Mouse (Mus musculus) lung, embryonic 16.5 days (tissue): ENCODE measurements around the gene Exosc9. TPM values are rescaled to one million over a fixed set of nuclear protein-coding genes. Genes with fewer than 3 reads are reported as not detected.

Source experiments
- ATAC-seq: fragments of 200-750 bp; cut with Nextera tagmentation; 2 replicates; pipeline ENCODE4 v1.8.0; 2017; ENCODE audit warnings: low read depth, mild to moderate bottlenecking, moderate library complexity
- H3K27ac ChIP-seq: fragments of 300-500 bp; sonication (generic); 2 replicates; pipeline ENCODE4 v1.5.1; 2014; ENCODE audit warnings: mild to moderate bottlenecking, control low read depth, low read length
- H3K27me3 ChIP-seq: fragments of 300-500 bp; sonication (generic); 2 replicates; pipeline ENCODE4 v1.6.1; 2014; ENCODE audit warnings: low read depth, low read length, mixed read lengths; ENCODE audit not compliant: control insufficient read depth, insufficient read depth
- H3K36me3 ChIP-seq: fragments of 300-500 bp; sonication (generic); 2 replicates; pipeline ENCODE4 v1.6.1; 2014; ENCODE audit warnings: low read length; ENCODE audit not compliant: control insufficient read depth, insufficient read depth
- H3K4me1 ChIP-seq: fragments of 300-500 bp; sonication (generic); replicated peaks from 2 replicates; pipeline ENCODE4 v1.6.1; 2014; ENCODE audit warnings: low read length, mixed read lengths; ENCODE audit not compliant: control insufficient read depth, insufficient read depth
- H3K4me2 ChIP-seq: fragments of 300-500 bp; sonication (generic); 2 replicates; pipeline ENCODE4 v1.6.1; 2014; ENCODE audit warnings: low read depth, low read length, control low read depth
- H3K4me3 ChIP-seq: fragments of 300-500 bp; sonication (generic); 2 replicates; pipeline ENCODE4 v1.5.1; 2014; ENCODE audit warnings: mild to moderate bottlenecking, low read length, control low read depth
- H3K9ac ChIP-seq: fragments of 300-500 bp; sonication (generic); 2 replicates; pipeline ENCODE4 v1.6.1; 2014; ENCODE audit warnings: low read length, control low read depth
- H3K9me3 ChIP-seq: fragments of 300-500 bp; sonication (generic); 2 replicates; pipeline ENCODE4 v1.6.1; 2016; ENCODE audit warnings: low read length; ENCODE audit not compliant: control insufficient read depth
- WGBS: fragments of 180-500 bp; shearing (Covaris S2); extraction: QIAGEN DNeasy Blood & Tissue Kit; methylation state at CpG from one replicate; pipeline ENCODE4 v1.1.7; 2014; 5-methylcytosine and 5-hydroxymethylcytosine counted together
- polyA plus RNA-seq: library from polyadenylated mRNA; unstranded; fragments of >200 nt; fragmentation: Nextera tagmentation; extraction: Ambion mirVana; gene quantifications from 2 replicates; pipeline ENCODE4 v1.2.1, GENCODE M21; 2015

Gene Exosc9
- polyA plus RNA-seq, 1 experiment from 2014 or later = 53.4 TPM

DNA sequence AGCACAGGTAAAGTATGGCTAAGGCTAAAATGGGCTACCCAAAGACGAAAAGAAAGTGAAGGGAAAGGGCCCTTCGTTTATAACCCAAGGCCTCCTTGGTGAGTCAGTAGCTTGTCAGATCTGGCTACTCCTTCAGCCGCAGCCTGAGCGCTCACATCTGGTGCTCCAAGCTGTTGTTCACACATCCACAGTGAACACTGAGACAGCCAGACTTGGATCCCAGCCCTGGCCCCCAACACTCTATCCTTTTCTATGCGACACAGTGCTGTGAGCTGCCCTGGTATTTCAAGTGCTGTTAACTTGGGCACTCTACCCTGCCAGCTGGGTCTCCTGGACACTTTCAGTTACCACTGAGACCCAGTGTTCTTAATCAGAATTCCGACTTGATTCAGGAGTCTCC lies 22.1 kb upstream of the Exosc9 start:
- no peak overlapping the region for H3K9ac ChIP-seq
- H3K9me3 ChIP-seq = no peaks in the 10 kb centered on the region
- H3K4me3 ChIP-seq = no peak overlapping the region
- peak; percentile 91 for ATAC-seq
- H3K4me2 ChIP-seq = no peak overlapping the region
- no peaks in the 10 kb centered on the region for H3K27me3 ChIP-seq
- WGBS = 44% methylated on average over 6 of the region's 6 CpGs
- H3K27ac ChIP-seq = no peak overlapping the region
- H3K36me3 ChIP-seq = no peaks in the 10 kb centered on the region
- H3K4me1 ChIP-seq = peaks cover 27% of the 10 kb centered on the region

DNA sequence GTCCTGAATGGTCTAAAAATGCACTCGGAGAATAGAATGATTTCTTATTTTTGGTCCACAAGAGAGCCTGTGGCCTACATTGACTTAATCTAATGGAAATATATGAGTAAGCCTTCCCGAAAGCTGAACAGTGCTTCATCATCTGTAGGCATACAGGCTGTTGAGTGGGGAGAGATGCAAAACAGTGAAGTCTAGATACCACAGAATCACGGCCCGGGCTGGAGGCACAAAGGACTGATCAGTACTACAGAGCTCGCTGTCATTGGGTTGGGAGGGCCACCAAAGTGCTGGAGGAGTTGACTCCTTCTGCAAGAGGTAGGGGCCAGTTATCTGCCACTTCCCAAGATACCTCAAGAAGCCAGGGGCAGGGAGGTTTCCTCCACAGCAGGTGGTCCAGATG lies 21.6 kb upstream of the Exosc9 start:
- whole genome bisulfite sequencing = 68% methylated on average over 5 of the region's 5 CpGs

DNA sequence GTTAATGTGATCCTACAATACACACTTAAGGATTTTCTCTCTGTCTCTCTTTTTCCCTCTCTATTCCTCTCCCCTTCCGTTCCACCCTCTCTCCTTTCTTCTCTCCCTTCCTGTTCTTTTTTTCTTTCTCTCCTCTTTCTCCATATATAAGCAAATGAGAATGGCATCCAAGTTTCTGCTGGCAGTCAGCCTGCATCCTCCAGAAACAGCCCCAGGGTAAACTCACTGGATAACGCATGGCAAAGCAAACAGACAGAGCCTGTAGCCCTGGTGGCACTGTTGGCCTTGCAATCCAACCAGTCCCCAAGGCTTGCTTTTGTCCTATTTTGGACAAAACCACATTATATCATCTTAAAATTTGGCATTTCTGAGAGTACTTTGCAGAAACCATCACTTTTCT lies 21.2 kb upstream of the Exosc9 start:
- no peak for ATAC-seq
- Histone ChIP-seq H3K36me3 (no peaks in the 10 kb centered on the region), H3K27me3 (no peaks in the 10 kb centered on the region), H3K4me3 (no peak overlapping the region), H3K4me1 (peaks cover 27% of the 10 kb centered on the region), H3K9ac (no peak overlapping the region), H3K27ac (no peak overlapping the region), H3K4me2 (peak overlapping the region; percentile 78), H3K9me3 (no peaks in the 10 kb centered on the region)
- WGBS = 15% methylated on average over 2 of the region's 2 CpGs

More for the DNA sequence above, 21.6 kb upstream of the Exosc9 start:
- Histone ChIP-seq H3K9me3 (no peaks in the 10 kb centered on the region), H3K36me3 (no peaks in the 10 kb centered on the region), H3K4me3 (no peak overlapping the region), H3K27me3 (no peaks in the 10 kb centered on the region), H3K4me2 (no peak overlapping the region), H3K4me1 (peaks cover 27% of the 10 kb centered on the region), H3K27ac (0 out of 2 replicates have a peak overlapping the region, but pooled peaks have one; percentile 1), H3K9ac (no peak overlapping the region)
- ATAC-seq = no peak

DNA sequence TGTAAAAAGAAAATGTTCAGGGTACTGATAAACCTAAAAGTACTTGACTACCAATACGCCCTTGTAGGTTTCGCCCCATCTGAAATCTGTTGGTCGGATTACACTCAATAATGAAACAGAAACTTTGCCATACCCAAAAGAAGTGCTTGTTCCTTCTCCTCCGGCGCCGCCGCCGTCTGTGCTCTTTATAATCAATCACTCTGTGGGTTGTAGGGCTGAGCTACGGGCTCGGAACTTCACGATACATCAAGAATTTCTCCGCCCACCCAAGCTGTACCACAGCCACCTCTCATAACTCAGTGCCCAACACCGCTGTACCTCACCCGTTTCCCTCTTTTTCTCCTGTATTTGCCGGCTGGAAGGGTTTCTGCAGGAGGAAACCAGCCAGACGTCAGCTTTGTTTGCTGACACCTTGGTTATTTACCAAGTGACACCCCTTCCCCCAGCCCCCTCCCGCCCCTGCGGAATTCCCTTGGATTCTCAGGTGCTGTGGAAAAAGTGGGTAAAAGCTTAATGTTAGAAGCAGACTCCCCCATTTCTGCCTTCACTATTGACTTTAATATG lies 20.3 kb upstream of the Exosc9 start:
- Histone ChIP-seq H3K27ac (no peak overlapping the region), H3K4me3 (peak overlapping the region; percentile 48), H3K4me2 (peak overlapping the region; percentile 78), H3K9ac (peak overlapping the region; percentile 62), H3K27me3 (no peaks in the 10 kb centered on the region), H3K9me3 (no peaks in the 10 kb centered on the region), H3K36me3 (no peaks in the 10 kb centered on the region), H3K4me1 (peaks cover 27% of the 10 kb centered on the region)
- WGBS = 4% methylated on average over 18 of the region's 18 CpGs
- no peak for ATAC-seq

DNA sequence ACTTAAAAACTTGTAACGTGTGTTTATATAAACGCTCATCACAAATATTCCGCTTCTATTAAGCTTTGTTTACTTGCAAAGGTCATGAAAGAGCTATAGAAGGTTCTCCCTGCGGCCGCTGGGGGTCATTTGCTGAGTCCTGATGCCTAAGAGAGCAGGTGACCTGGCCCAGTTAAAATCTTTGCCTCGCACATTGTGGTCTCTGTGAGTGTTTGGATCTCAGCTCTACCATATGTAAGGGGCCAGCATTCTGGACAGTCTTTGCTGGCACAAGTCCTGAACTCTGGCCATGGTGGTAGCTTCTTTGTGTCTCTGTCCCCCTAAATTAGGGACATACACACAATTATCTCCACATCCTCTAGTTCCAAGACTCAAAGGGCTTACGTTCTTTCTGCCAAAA lies 19.7 kb upstream of the Exosc9 start:
- WGBS = 19% methylated on average over 7 of the region's 7 CpGs
- Histone ChIP-seq H3K27me3 (no peaks in the 10 kb centered on the region), H3K4me1 (peaks cover 27% of the 10 kb centered on the region), H3K4me3 (no peak overlapping the region; the same call in 1 of the 2 replicates), H3K9me3 (no peaks in the 10 kb centered on the region), H3K9ac (no peak overlapping the region), H3K27ac (peak overlapping the region; percentile 60), H3K36me3 (no peaks in the 10 kb centered on the region), H3K4me2 (peak overlapping the region; percentile 78)
- no peak for ATAC-seq

DNA sequence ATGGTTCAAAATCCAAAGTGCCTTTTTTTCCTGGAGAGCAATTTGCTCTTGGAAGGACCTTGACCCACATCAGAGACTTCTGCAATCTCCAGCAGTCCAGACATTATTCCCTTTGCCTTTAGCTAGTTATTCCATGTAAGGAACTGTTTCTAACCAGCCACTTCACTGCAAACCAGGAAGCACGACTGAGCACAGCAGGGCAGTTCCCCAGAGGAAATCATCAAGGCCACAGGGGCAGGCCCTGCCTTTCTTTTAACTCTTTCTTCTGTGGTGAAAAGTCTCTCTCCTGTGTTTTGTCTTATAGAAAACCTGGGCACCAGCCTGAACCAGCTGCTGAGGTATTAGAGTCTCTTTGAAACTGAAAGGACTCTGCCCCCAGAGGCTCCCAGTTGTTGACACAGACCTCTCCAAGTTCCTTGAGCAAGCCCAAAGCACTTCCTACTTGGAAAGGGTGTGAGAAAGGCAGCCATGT lies 19.2 kb upstream of the Exosc9 start:
- Histone ChIP-seq H3K4me1 (peaks cover 27% of the 10 kb centered on the region), H3K4me2 (no peak overlapping the region; the same call in 1 of the 2 replicates)

DNA sequence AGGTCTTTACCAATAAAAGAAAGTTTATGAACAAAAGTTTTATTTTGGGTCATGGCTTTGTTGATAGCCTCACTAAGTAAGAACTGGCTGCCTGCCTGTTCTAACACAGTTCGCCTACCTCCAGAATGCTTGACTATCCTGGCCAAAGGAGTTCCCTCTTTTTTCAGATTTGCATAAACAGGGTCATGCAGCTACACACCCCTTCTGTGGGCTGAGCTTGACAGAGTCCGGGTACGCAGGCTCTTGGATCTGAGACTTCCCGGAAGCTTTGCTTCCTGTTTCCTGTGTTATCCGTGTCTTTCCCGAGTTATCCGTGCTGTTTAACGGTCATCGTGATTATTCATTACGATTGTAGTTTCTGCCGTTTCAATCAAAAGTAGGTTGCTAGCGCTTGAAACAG lies 16.4 kb upstream of the Exosc9 start:
- H3K4me1 ChIP-seq = peaks cover 22% of the 10 kb centered on the region
- H3K36me3 ChIP-seq = no peaks in the 10 kb centered on the region
- WGBS = 67% methylated on average over 12 of the region's 12 CpGs
- no peak overlapping the region for H3K4me3 ChIP-seq
- no peak for ATAC-seq
- H3K27me3 ChIP-seq = no peaks in the 10 kb centered on the region
- H3K27ac ChIP-seq = no peak overlapping the region
- H3K9ac ChIP-seq = no peak overlapping the region
- no peak overlapping the region for H3K4me2 ChIP-seq
- H3K9me3 ChIP-seq = no peaks in the 10 kb centered on the region

More for the DNA sequence above, 19.2 kb upstream of the Exosc9 start:
- Histone ChIP-seq H3K27me3 (no peaks in the 10 kb centered on the region), H3K9ac (no peak overlapping the region), H3K36me3 (no peaks in the 10 kb centered on the region), H3K9me3 (no peaks in the 10 kb centered on the region), H3K27ac (peak overlapping the region; percentile 60), H3K4me3 (no peak overlapping the region)
- 0% methylated on average over 1 of the region's 1 CpGs for WGBS
- ATAC-seq = peak; percentile 65

DNA sequence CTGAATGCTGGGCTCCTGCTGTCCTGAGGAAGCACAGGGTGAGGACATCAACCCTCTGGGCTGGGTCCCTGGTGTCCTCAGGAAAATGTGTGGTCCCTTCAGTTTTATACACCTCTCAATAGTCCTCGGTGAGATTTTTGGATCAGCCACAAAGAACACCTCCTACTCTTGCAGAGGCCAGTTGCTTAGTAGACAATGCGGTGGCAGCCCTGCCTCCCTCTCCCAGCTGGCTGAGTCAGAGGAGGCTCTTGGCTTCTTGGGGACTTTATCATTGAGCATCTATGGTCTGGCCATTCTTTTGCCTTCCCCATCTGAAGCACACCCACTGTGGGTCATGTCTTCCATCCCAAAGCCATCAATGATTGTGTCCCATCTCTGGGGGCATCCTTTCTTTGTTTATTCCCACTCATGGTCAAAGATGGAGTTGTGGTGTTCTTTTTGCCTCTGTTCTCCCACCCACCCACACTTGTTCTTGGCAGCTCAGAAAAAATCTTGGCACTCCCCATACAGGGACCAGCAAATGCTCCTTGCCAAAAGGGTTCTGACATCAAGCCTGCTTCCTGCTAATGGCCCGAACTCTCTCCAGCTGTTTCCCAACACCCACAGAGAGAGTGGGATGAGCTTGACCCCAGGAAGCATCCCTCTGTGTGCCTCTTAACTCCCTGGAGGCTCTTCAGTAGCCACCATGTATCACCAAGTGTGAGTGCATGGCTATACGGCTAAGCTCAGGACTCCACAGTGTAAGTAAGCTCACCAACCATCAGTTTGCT lies 14.5 kb upstream of the Exosc9 start:
- no peak for ATAC-seq
- peaks cover 6% of the 10 kb centered on the region for H3K4me1 ChIP-seq
- no peaks in the 10 kb centered on the region for H3K36me3 ChIP-seq
- H3K9me3 ChIP-seq = no peaks in the 10 kb centered on the region
- H3K4me2 ChIP-seq = no peak overlapping the region
- WGBS = 67% methylated on average over 4 of the region's 4 CpGs
- H3K9ac ChIP-seq = no peak overlapping the region
- no peaks in the 10 kb centered on the region for H3K27me3 ChIP-seq
- H3K4me3 ChIP-seq = no peak overlapping the region
- no peak overlapping the region for H3K27ac ChIP-seq

DNA sequence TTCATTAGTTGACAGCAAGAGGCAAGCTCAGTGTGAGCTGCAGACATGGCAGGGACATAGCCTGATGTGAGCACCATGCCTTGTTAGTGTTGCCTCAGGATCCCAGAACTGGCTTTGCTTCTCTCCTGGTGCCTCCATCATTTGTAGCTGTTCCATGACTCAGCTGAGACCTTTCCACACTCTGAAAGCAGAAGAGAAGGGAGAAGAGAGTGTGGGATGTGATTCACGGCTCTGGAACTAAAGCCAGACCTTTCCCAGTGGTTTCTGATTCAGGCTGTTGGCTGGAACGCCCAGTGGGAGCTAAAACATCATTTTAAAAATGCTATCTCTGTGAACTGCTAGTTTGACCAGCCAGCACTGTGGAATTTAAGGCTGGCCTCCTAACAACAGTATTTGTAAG lies 11.7 kb upstream of the Exosc9 start:
- ATAC-seq = no peak
- Histone ChIP-seq H3K27me3 (no peaks in the 10 kb centered on the region), H3K4me2 (no peak overlapping the region), H3K4me3 (no peak overlapping the region), H3K4me1 (no peaks in the 10 kb centered on the region), H3K9me3 (no peaks in the 10 kb centered on the region), H3K27ac (no peak overlapping the region), H3K36me3 (no peaks in the 10 kb centered on the region), H3K9ac (no peak overlapping the region)
- 31% methylated on average over 2 of the region's 2 CpGs for WGBS
